Mouse (Mus musculus) CD4-positive, CD25-positive, alpha-beta regulatory T cell, adult 4 months (primary cell): ENCODE results near the gene Birc3. TPM values are rescaled to one million over a fixed set of nuclear protein-coding genes. Genes with fewer than 3 reads are reported as not detected.
A peak's percentile ranks its signal among the peaks of the same experiment; 100 is the strongest.
"Not testable (repeated sequence)": the region's sequence is repeated elsewhere in the genome, so short reads cannot be mapped to it uniquely, and the experiment has no call there.

Source experiments
- ATAC-seq: one replicate; pipeline ENCODE4 v1.8.0; 2017
- polyA plus RNA-seq, 2 experiments: library from polyadenylated mRNA; unstranded; fragments of 100-300 nt; shearing (Covaris generic); gene quantifications; one replicate each; pipeline ENCODE4 v1.2.1; 2017

Birc3 gene
- polyA plus RNA-seq, 2 experiments from 2014 or later, result 121 to 171 TPM

GRCm38 (mm10) chr9:7866981-7867380, 6.0 kb downstream of the Birc3 start:
- not testable (repeated sequence) for ATAC-seq

GRCm38 (mm10) chr9:7860976-7861375, 12.0 kb downstream of the Birc3 start:
- no peak for ATAC-seq

- ATAC-seq, result no peak
Measured at GRCm38 (mm10) chr9:7855912-7856311, 17.1 kb downstream of the Birc3 start.

- ATAC-seq, result peak; percentile 65
Measured at GRCm38 (mm10) chr9:7855374-7855773, 17.6 kb downstream of the Birc3 start.

- ATAC-seq, result not testable (repeated sequence)
Measured at GRCm38 (mm10) chr9:7854196-7854595, 18.8 kb downstream of the Birc3 start.

- ATAC-seq, result no peak
Measured at GRCm38 (mm10) chr9:7852346-7853230, 20.4 kb downstream of the Birc3 start.

- ATAC-seq, result no peak
Measured at GRCm38 (mm10) chr9:7851841-7852240, 21.1 kb downstream of the Birc3 start.

- no peak for ATAC-seq
Measured at GRCm38 (mm10) chr9:7848191-7848590, 24.8 kb downstream of the Birc3 start.

- ATAC-seq, result peak; percentile 58
Measured at GRCm38 (mm10) chr9:7846667-7847199, 26.3 kb downstream of the Birc3 start.

GRCm38 (mm10) chr9:7845216-7845895, 27.6 kb downstream of the Birc3 start:
- no peak for ATAC-seq

- no peak for ATAC-seq
Measured at GRCm38 (mm10) chr9:7841221-7841620, 31.8 kb downstream of the Birc3 start.

GRCm38 (mm10) chr9:7837806-7838440, 35.1 kb downstream of the Birc3 start:
- peak; percentile 21 for ATAC-seq

GRCm38 (mm10) chr9:7836905-7837805, 35.8 kb downstream of the Birc3 start, which contains the start of gene Birc2:
Birc2 (minus strand) TSS chr9:7837064.
- ATAC-seq, result peak; percentile 85

- ATAC-seq, result peak; percentile 15
Measured at GRCm38 (mm10) chr9:7836331-7836730, 36.7 kb downstream of the Birc3 start.

GRCm38 (mm10) chr9:7835302-7835701, 37.7 kb downstream of the Birc3 start:
- no peak for ATAC-seq

GRCm38 (mm10) chr9:7833421-7833820, 39.6 kb downstream of the Birc3 start:
- ATAC-seq, result no peak

- peak; percentile 63 for ATAC-seq
Measured at GRCm38 (mm10) chr9:7829531-7830528, 43.2 kb downstream of the Birc3 start.

- ATAC-seq, result no peak
Measured at GRCm38 (mm10) chr9:7828706-7829105, 44.3 kb downstream of the Birc3 start.

GRCm38 (mm10) chr9:7824916-7825315, 48.1 kb downstream of the Birc3 start:
- no peak for ATAC-seq

GRCm38 (mm10) chr9:7822758-7823157, 50.2 kb downstream of the Birc3 start:
- ATAC-seq, result peak; percentile 30
